Mouse (Mus musculus): Measurements from ENCODE around the gene Tmem101. TPM values are rescaled to one million over a fixed set of nuclear protein-coding genes. Genes with fewer than 3 reads are reported as not detected.
"Not testable (repeated sequence)": the region's sequence is repeated elsewhere in the genome, so short reads cannot be mapped to it uniquely, and the experiment has no call there.

Tmem101 gene
- total RNA-seq, 2 experiments from 2014 or later: 12.0 to 13.6 TPM

DNA sequence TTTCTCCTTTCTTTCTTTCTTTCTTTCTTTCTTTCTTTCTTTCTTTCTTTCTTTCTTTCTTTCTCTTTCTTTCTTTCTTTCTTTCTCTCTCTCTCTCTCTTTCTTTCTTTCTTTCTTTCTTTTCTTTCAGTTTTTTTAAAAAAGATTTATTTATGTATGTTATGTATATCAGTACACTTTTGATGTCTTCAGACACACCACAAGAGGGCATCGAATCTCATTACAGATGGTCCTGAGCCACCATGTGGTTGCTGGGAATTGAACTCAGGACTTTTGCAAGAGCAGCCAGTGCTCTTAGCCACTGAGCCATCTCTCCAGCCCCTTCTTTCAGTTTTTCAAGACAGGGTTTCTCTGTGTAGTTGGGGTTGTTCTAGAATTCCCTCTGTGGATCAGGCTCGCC is 1.8 kb upstream of the Tmem101 start:
- not testable (repeated sequence) for DNase-seq (ENCODE audit: low spot score in 2 of 2)

DNA sequence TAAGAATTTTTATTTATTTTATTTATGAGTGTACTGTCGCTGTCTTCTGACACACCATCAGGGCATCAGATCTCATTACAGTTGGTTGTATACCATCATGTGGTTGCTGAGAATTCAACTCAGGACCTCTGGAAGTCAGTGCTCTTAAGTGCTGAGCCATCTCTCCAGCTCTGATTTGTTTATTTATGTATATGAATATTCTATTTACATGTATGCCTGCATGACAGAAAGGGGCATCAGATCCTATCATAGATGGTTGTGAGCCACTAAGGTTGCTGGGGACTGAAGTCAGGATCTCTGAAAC is 534 bp upstream of the Tmem101 start:
- no peak for DNase-seq (ENCODE audit: low spot score in 2 of 2)

DNA sequence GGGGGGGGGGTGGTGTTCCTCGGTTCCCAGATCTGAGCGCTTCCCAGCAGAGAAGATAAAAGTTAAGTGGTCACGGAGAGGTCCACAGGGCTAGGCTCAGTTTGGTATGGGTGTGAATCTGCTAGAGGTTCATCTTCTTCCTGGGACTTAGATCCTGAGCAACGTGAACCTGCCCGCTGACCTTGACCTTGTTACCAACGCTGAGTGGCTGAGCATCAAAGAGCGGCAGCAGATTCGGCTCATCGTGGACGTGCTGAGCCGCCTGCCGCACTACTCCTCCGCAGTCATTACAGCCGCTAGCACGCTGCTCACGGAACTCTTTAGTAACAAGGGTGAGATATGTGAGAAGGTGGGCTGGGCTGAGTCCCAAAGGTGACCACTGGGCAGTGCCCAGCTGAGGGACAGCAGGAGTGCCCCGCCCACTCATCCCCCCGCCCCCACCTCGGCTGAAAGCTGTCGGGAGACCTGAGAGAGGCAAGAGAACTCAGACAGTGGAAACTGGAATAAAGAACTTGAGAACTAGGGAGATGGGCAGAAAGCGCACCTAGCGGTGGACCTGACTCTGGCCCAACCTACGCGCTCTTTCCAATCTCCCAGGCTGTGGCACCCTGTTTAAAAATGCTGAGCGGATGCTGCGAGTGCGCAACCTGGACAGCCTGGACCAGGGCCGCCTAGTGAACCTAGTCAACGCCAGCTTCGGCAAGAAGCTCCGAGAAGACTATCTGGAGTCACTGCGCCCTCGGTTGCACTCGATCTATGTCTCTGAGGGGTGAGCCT is 8.8 kb downstream of the Tmem101 start:
- DNase-seq (ENCODE audit: low spot score in 2 of 2): no peak

DNA sequence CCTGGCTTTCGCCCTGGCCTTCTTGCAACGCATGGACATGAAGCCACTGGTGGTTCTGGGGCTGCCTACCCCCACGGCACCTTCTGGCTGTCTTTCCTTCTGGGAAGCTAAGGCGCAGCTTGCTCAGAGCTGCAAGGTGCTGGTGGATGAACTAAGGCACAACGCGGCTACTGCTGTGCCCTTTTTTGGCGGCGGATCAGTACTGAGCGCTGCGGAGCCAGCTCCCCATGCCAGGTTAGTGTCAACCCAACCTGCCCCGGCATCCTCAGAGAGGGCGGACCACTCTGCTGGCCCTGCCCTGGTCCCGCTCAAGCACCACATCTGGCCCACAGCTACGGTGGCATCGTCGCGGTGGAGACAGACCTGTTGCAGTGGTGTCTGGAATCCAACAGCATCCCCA is 9.7 kb downstream of the Tmem101 start:
- DNase-seq (ENCODE audit: low spot score in 2 of 2): no peak

DNA sequence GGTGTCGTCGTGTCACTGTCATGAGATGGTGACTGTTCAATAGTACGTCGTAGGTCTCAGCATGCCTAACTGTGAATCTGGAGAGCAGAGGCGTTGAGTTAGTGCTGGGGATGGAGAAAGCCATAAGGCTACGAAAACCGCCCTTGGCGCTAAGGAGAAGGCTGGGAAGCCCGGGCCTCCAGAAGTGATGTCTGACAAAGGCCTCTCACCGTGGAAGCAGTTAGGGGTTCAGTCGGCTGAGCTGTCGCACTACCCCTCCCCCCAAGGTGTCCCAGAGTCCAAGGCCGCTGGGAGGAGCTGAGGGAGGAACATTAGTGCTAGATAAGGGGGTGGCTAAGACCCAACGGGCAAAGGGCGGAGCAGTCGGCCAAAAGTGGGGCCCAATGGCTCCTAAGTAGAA is 10.2 kb downstream of the Tmem101 start:
- DNase-seq (ENCODE audit: low spot score in 2 of 2): no peak

DNA sequence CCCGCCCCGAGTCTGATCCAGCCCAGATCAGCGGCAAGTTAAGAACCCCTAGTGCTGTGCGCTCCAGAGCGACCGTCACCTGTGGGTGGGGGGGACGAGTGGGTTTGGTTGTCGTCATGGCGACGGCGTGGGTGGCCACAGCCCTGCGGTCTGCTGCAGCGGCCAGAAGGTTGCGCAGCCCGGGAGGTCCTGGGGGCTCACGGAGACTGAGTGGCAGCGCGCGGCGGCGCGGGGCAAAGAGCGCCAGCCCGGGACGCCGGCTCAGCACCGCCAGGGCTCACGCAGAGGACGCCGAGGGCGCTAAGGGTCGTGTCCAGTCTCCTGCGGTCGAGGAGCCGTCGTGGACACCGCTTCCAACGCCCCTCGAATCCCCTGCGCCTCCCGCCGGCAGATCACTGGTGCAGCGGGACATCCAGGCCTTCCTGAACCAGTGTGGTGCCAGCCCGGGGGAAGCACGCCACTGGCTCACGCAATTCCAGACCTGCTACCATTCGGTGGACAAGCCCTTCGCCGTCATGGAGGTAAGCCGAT is 10.7 kb downstream of the Tmem101 start, which contains the start of gene Nags:
Nags (plus strand) TSS at position 43 of the 531 bp plus-strand sequence.
- no peak for DNase-seq (ENCODE audit: low spot score in 2 of 2)

DNA sequence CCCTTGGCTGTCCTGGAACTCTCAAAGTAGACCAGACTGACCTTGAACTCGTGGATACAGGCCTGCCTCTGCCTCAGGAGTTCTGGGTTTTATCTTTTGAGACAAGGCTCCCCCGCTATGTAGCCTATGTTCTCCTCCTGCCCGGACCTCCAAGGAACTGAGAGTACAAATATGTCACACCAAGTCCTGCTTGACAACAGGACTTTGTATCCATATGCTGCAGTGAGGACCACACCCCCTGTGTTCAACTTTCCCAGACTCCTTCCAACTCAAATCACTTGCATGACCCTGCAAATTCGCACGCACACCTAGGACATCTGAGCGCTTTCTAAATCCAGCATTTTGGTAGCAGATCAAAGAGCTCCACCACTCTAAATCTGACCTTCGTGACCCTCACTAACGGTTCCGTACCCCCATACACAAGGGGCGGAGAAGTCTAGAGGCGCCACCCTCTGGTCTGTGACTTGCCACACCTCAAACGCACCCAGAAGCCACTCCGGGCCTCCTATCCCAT is 11.2 kb downstream of the Tmem101 start:
- no peak for DNase-seq (ENCODE audit: low spot score in 2 of 2)

DNA sequence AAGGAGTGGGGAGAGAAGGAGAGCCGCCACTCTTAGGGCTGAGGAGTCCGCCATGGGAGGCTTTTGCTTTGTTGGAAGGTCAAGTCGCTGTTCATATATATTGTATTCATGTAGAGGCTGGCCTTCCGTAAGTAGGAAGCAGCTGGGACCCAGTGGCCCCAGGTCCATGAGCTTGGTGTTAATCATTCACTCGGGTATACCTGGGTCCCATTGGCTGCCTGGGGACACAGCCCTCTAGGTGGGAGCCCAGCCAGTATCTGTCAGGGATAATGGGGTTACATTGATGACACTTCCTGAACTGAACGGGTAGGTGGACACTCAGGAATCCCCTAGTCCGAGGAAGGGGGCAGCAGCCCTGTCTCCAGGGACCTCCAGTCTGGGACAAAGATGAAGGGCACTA is 13.8 kb downstream of the Tmem101 start:
- no peak for DNase-seq (ENCODE audit: low spot score in 2 of 2)

DNA sequence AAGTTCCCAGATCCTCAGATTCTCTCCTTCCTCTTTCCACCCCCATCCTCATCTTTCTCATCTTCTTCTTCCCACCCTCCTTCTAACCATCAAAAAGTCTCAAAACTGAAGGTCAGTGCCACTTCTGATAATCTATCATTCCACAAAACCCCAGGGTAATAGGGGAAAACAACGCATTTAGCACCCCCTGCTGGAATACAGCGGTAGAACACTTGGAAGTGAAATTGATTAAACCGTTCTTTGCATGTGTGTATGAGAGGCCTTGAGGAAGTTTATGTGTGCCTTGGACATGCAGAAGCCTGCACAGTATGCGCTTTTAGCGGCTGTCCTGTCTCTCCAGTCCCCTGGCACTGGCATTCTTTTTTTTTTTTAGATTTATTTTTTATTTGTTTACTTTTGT is 15.7 kb downstream of the Tmem101 start:
- peak; percentile 60 to 68 for DNase-seq (ENCODE audit: low spot score in 2 of 2)

DNA sequence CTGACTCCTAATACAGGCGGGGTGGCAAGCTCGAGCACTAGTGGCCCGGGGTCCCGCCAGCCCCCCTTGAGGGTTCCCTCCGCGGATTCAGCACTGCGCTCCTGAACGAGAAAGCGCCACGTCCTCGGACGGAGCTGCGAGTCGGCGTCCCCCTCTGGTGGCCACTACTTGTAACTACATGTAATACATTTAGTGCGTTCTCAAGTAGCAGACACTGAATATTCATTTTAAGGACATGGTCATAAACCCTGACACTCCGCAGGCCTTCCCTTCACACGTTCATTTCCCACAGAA is 17.8 kb downstream of the Tmem101 start:
- DNase-seq (ENCODE audit: low spot score in 2 of 2): peak; percentile 56 to 63

DNA sequence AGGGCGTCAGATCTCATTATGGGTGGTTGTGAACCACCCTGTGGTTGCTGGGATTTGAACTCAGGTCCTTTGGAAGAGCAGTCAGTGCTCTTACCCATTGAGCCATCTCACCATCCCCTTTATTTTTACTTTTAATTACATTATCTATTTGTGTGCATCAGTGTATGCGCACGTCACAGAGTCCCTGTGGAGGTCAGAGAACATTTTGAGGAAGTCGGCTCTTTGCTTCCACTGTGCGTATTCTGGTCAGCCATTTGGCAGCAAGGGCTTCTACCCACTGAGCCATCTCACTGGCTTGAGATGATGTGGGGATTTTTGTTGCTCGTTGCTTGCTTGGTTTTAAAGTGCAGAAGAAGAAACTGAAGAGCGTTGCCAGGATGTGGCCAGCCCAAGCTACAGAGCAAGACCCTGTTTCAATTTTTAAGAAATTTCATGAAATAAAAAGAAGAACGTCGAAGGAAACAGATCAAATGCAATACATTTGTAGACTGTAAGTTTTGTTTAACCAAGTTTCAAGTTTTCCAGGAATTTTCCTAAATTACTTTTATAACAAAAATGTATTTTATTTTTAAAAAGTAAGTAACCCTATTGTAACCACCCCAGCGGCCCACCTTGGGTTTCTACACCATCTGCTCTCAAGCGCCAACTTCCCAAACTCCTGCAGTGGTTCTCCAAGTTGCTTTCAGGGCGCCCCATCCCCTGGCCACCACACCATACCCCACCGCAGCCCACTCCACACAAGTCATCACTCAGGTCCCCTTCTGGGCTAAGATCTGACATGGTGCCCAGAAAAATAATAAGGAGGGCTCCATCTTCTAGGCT is 18.4 kb downstream of the Tmem101 start:
- no peak for DNase-seq (ENCODE audit: low spot score in 2 of 2)

DNA sequence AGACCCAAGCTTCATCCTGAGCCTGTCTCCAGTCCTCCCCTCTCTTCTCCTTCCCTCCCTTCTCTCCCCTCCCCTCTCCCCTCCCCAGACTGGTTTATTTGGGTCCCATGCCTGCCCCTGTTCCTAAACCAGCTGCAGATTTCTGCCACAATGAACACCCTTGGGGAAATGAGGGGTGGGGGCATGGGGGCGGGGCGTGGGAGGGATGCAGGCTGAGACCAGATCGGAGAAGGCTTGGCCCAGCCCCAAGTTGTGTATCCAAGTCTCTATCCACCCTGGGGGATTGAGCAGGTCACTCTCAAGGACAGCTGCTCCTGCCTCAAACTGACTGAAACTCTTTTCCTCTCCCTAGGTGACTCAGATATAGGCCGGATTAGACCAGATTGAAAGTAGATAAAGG is 21.7 kb downstream of the Tmem101 start:
- DNase-seq (ENCODE audit: low spot score in 2 of 2): no peak

DNA sequence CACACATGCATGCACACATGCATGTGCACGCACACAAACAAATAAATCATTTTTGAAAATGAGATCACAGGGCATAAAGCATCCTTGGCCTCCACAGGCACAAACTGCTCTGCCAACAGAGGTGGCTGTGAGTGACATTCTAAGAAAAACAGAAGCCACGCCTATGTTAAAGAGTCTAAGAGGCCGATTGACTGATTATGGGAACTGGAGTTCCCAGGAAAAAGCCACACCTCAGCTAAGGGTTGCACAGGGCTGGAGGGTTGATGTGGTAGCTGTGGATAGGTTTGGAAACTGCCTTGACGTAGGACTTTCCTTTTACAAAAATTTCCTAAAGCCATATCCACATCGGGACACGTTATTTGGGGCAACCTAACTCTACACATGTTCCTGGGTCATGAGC is 38.8 kb downstream of the Tmem101 start:
- DNase-seq (ENCODE audit: low spot score in 2 of 2): no peak

DNA sequence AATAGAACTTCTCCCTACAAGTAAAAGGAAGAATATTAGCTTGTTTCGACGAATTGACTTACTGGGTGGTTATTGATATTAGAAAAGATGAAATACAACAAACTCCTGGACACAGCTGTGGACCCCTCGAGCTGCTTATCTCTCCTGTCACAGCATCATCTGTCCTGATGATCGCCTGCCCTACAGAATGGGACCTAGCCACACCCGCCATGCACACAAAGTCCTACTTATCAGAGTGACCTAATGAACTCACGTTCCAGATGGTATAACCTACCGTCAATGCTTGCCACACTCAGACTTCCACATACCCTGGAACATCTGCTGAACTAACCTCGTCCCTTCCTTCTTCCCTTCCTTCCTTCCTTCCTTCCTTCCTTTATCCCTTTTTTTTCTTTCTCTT is 40.0 kb downstream of the Tmem101 start:
- no peak for DNase-seq (ENCODE audit: low spot score in 2 of 2)

DNA sequence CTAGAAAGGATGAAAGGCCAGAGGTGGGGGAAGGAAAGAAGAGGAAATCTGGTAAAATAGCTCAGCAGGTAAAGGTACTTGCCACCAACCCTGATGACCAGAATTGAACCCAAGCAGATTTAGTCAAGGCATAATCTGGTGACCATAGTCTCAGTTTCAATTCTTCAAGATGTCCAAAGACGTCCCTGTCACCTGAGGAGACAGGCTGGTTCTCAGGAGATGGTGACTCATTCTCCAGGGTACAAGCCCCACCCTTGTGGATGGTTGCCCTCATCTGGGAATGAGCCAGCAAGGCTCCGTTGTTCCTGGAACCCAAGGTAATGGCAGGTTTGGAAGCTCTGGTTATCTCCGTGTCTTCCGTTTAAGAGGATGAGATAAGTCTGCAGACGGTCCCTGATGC is 44.6 kb downstream of the Tmem101 start:
- DNase-seq (ENCODE audit: low spot score in 2 of 2): no peak

DNA sequence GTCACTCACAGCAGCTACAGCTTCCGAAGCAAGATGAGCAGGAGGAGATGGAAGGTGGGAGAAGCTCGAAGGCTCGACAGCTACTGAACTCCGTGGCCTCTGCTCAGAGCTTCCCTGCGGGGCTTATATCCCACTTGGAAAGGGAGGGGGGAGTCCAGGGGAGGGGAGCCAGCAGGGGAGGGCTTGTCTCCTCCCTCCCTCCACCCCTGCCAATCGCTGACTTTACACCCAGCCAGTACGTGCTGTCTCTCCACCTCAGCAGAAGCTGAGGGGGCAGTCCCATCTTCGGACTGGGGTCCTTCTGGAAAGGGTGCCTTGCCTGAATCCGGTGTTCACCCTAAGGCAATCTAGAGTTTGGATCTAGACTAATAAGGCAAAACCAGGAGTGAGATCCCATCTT is 48.5 kb downstream of the Tmem101 start, which contains the start of gene Pyy:
Pyy (minus strand) TSS at position 101 of the 400 bp plus-strand sequence.
- DNase-seq (ENCODE audit: low spot score in 2 of 2): no peak

DNA sequence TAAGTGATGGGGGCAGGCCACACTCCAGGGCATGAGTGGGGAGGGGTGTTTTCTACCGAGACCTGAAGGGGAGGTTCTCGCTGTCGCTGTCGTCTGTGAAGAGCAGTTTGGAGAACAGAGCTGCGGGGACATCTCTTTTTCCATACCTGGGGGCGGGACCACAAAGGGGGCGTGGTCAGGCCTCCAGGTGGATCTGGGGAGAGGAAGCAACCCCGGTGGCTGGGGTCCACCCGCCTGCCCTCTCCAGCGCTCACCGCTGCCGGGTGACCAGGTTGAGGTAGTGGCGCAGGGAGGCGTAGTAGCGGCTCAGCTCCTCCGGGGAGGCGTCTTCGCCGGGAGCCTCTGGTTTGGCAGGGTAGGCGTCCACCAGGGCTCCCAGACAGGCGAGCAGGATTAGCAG is 49.3 kb downstream of the Tmem101 start:
- no peak for DNase-seq (ENCODE audit: low spot score in 2 of 2)

Other genes starting within 250 kb of the Tmem101 start
- not detected for gene Sost, start 189.4 kb downstream of the Tmem101 start, total RNA-seq (2021)
- gene Cfap97d1, start 172.1 kb downstream of the Tmem101 start, total RNA-seq (2021): not detected
- gene Dusp3, start 169.4 kb downstream of the Tmem101 start, total RNA-seq (2021): 100 to 1,000 TPM; 107 to 138 TPM
- 10 to 100 TPM; 10.8 to 20.2 TPM for gene Mpp3, start 127.9 kb downstream of the Tmem101 start, total RNA-seq (2021)
- gene Cd300lg, start 114.9 kb downstream of the Tmem101 start, total RNA-seq (2021): 10 to 100 TPM; 32.4 to 33.4 TPM
- gene Mpp2, start 67.9 kb downstream of the Tmem101 start, total RNA-seq (2021): 10 to 100 TPM in 1 of 2 experiments, 1 to 10 TPM in 1; 8.8 to 13.0 TPM
- gene Ppy, start 55.1 kb downstream of the Tmem101 start, total RNA-seq (2021): not detected
- not detected for gene Pyy, start 48.6 kb downstream of the Tmem101 start, total RNA-seq (2021)
- gene Nags, start 10.9 kb downstream of the Tmem101 start, total RNA-seq (2021): under 1 TPM in 1 of 2 experiments, not detected in 1; 0.77 TPM
- 100 to 1,000 TPM in 1 of 2 experiments, 10 to 100 TPM in 1; 83.9 to 102 TPM for gene Lsm12, start 28.9 kb upstream of the Tmem101 start, total RNA-seq (2021)
- gene G6pc3, start 33.2 kb upstream of the Tmem101 start, total RNA-seq (2021): 100 to 1,000 TPM; 121 to 128 TPM
- 100 to 1,000 TPM in 1 of 2 experiments, 10 to 100 TPM in 1; 79.1 to 115 TPM for gene Hdac5, start 73.8 kb upstream of the Tmem101 start, total RNA-seq (2021)
- gene BC030867, start 92.5 kb upstream of the Tmem101 start, total RNA-seq (2021): under 1 TPM in 1 of 2 experiments, not detected in 1; 0.46 TPM
- under 1 TPM; 0.30 to 0.61 TPM for gene Asb16, start 112.3 kb upstream of the Tmem101 start, total RNA-seq (2021)
- gene Tmub2, start 128.5 kb upstream of the Tmem101 start, total RNA-seq (2021): 10 to 100 TPM; 43.3 to 55.3 TPM
- 10 to 100 TPM; 44.3 to 53.4 TPM for gene Atxn7l3, start 140.2 kb upstream of the Tmem101 start, total RNA-seq (2021)
- 100 to 1,000 TPM in 1 of 2 experiments, 10 to 100 TPM in 1; 93.7 to 117 TPM for gene Ubtf, start 163.3 kb upstream of the Tmem101 start, total RNA-seq (2021)
- gene Slc4a1, start 209.8 kb upstream of the Tmem101 start, total RNA-seq (2021): under 1 TPM; 0.23 to 0.80 TPM
- gene Rundc3a, start 237.0 kb upstream of the Tmem101 start, total RNA-seq (2021): 10 to 100 TPM; 40.0 to 45.9 TPM